Mouse (Mus musculus) CH12.LX (cell line): ENCODE results near the gene Csrnp1. TPM values are rescaled to one million over a fixed set of nuclear protein-coding genes. Genes with fewer than 3 reads are reported as not detected.

ENCODE experiments used
- DNase-seq: peaks from one replicate; pipeline ENCODE4 v3.0.0-alpha.2; 2013; ENCODE audit errors: extremely low read depth
- H3K27ac ChIP-seq: 2 replicates; pipeline ENCODE4 v1.5.1; 2012; ENCODE audit warnings: low read depth, mild to moderate bottlenecking, control low read depth, moderate library complexity; ENCODE audit not compliant: insufficient read depth
- H3K27me3 ChIP-seq: replicated peaks from 2 replicates; pipeline ENCODE3; 2012; ENCODE audit warnings: inconsistent platforms
- H3K36me3 ChIP-seq, 2 experiments: replicated peaks in 1 of 2; 2 replicates each; pipeline versions ENCODE3 to v1.6.1; 2012; ENCODE audit warnings: inconsistent platforms in 1 of 2, low read length in 1 of 2, mild to moderate bottlenecking in 1 of 2, mixed read lengths in 1 of 2, moderate library complexity in 1 of 2; ENCODE audit not compliant: control insufficient read depth in 1 of 2, insufficient read depth in 1 of 2
- H3K4me1 ChIP-seq, 2 experiments: 2 replicates each; pipeline ENCODE4 v1.6.1; 2012; ENCODE audit warnings: inconsistent platforms in 1 of 2, moderate library complexity in 1 of 2; ENCODE audit not compliant: insufficient read depth in 2 of 2, control insufficient read depth in 1 of 2
- H3K4me2 ChIP-seq: 2 replicates; pipeline ENCODE4 v1.6.1; 2012; ENCODE audit warnings: low read depth, mild to moderate bottlenecking, control low read depth; ENCODE audit not compliant: poor library complexity, insufficient read depth, severe bottlenecking
- H3K4me3 ChIP-seq, 3 experiments: fragments of 150-350 bp in 1 of 3; sonication (generic) in 1 of 3; replicated peaks in 1 of 3; 2 replicates each; pipeline versions ENCODE3 to v1.5.1; 2011 to 2012; ENCODE audit warnings: low read depth in 2 of 3, low read length in 2 of 3, mild to moderate bottlenecking in 2 of 3, moderate library complexity in 2 of 3, control low read depth in 1 of 3, improper control_type of control experiment in 1 of 3, inconsistent platforms in 1 of 3, mixed read lengths in 1 of 3; ENCODE audit not compliant: poor library complexity in 1 of 3
- H3K79me2 ChIP-seq: replicated peaks from 2 replicates; pipeline ENCODE4 v1.6.1; 2012; ENCODE audit warnings: mild to moderate bottlenecking, moderate library complexity; ENCODE audit not compliant: control insufficient read depth, poor library complexity, insufficient read depth, severe bottlenecking; ENCODE audit errors: extremely low read depth
- H3K9ac ChIP-seq: 2 replicates; pipeline ENCODE4 v1.6.1; 2012; ENCODE audit warnings: low read depth, mild to moderate bottlenecking, control low read depth, moderate library complexity; ENCODE audit not compliant: insufficient read depth
- H3K9me3 ChIP-seq: replicated peaks from 2 replicates; pipeline ENCODE3; 2012; ENCODE audit warnings: low read length, inconsistent platforms, mixed read lengths
- BHLHE40 ChIP-seq: IDR thresholded peaks from 2 replicates; pipeline ENCODE4 v1.6.1; 2011; ENCODE audit warnings: mild to moderate bottlenecking, low read depth, low read length, improper control_type of control experiment
- E2F4 ChIP-seq: IDR thresholded peaks from 2 replicates; pipeline ENCODE4 v1.6.1; 2011; ENCODE audit warnings: low read depth, low read length, improper control_type of control experiment; ENCODE audit not compliant: insufficient replicate concordance
- ELF1 ChIP-seq: IDR thresholded peaks from 2 replicates; pipeline ENCODE4 v1.6.1; 2014; ENCODE audit warnings: low read depth, mild to moderate bottlenecking, inconsistent platforms, low read length, improper control_type of control experiment
- EP300 ChIP-seq: IDR thresholded peaks from 2 replicates; pipeline ENCODE4 v1.6.1; 2011; ENCODE audit warnings: low read length, improper control_type of control experiment
- ETS1 ChIP-seq: conservative IDR thresholded peaks from 2 replicates; pipeline ENCODE4 v1.6.1; 2012; ENCODE audit warnings: low read depth, mild to moderate bottlenecking, inconsistent platforms, low read length, improper control_type of control experiment, moderate library complexity
- GABPA ChIP-seq: IDR thresholded peaks from 2 replicates; pipeline ENCODE4 v1.6.1; 2012; ENCODE audit warnings: low read depth, low read length, improper control_type of control experiment, inconsistent platforms; ENCODE audit not compliant: insufficient replicate concordance
- HCFC1 ChIP-seq: IDR thresholded peaks from 2 replicates; pipeline ENCODE4 v1.6.1; 2012; ENCODE audit warnings: low read depth, mild to moderate bottlenecking, inconsistent platforms, low read length, improper control_type of control experiment
- IRF4 ChIP-seq: IDR thresholded peaks from 2 replicates; pipeline ENCODE4 v1.6.1; 2014; ENCODE audit warnings: low read depth, mild to moderate bottlenecking, inconsistent platforms, low read length, improper control_type of control experiment
- MAX ChIP-seq: IDR thresholded peaks from 2 replicates; pipeline ENCODE4 v1.6.1; 2011; ENCODE audit warnings: low read length, improper control_type of control experiment
- MAZ ChIP-seq: IDR thresholded peaks from 2 replicates; pipeline ENCODE4 v1.6.1; 2012; ENCODE audit warnings: low read depth, mild to moderate bottlenecking, inconsistent platforms, low read length, improper control_type of control experiment, moderate library complexity
- MXI1 ChIP-seq: IDR thresholded peaks from 2 replicates; pipeline ENCODE4 v1.6.1; 2011; ENCODE audit warnings: mild to moderate bottlenecking, low read depth, low read length, improper control_type of control experiment
- MYC ChIP-seq: IDR thresholded peaks from 2 replicates; pipeline ENCODE4 v1.6.1; 2011; ENCODE audit warnings: low read depth, mild to moderate bottlenecking, improper control_type of control experiment, low read length
- PAX5 ChIP-seq: IDR thresholded peaks from 2 replicates; pipeline ENCODE4 v1.6.1; 2012; ENCODE audit warnings: low read length, inconsistent platforms, mixed read lengths
- RCOR1 ChIP-seq: conservative IDR thresholded peaks from 2 replicates; pipeline ENCODE4 v1.6.1; 2012; ENCODE audit warnings: low read depth, mild to moderate bottlenecking, inconsistent platforms, low read length, improper control_type of control experiment
- SMC3 ChIP-seq: IDR thresholded peaks from 2 replicates; pipeline ENCODE4 v1.6.1; 2011; ENCODE audit warnings: low read depth, low read length, improper control_type of control experiment
- UBTF ChIP-seq: IDR thresholded peaks from 2 replicates; pipeline ENCODE4 v1.6.1; 2012; ENCODE audit warnings: low read depth, mild to moderate bottlenecking, inconsistent platforms, low read length, improper control_type of control experiment, moderate library complexity
- USF1 ChIP-seq: IDR thresholded peaks from 2 replicates; pipeline ENCODE4 v1.6.1; 2014; ENCODE audit warnings: low read depth, mild to moderate bottlenecking, inconsistent platforms, low read length, improper control_type of control experiment
- ZKSCAN1 ChIP-seq: IDR thresholded peaks from 2 replicates; pipeline ENCODE4 v1.6.1; 2012; ENCODE audit warnings: low read depth, inconsistent platforms, low read length, improper control_type of control experiment, borderline replicate concordance
- ZNF384 ChIP-seq: IDR thresholded peaks from 2 replicates; pipeline ENCODE4 v1.6.1; 2012; ENCODE audit warnings: low read depth, low read length, improper control_type of control experiment, inconsistent platforms
- dilution Hi-C: fragments of 300-500 bp; cut with MboI; formaldehyde crosslinking; loops from 2 replicates; pipeline ENCODE4 v1.14.3; 2020; ENCODE audit warnings: low sequenced_read_pairs; ENCODE audit not compliant: extremely low pct_unique_long_range_greater_than_20kb, extremely low pct_ligation_motif_present
- in situ Hi-C: fragments of 300-500 bp; cut with MboI; formaldehyde crosslinking; loops from 3 replicates; pipeline ENCODE4 v1.14.3; 2019; ENCODE audit warnings: low sequenced_read_pairs, low pct_ligation_motif_present, low pct_unique_long_range_greater_than_20kb, mixed read lengths
- polyA plus RNA-seq: library from polyadenylated mRNA; unstranded; fragments of >175 nt; gene quantifications from 2 replicates; pipeline ENCODE4 v1.2.1, GENCODE M21; 2012; ENCODE audit warnings: low read depth; ENCODE audit not compliant: insufficient read length
- total RNA-seq, 2 experiments: library from RNA; depleted of rRNA; stranded (reverse); fragments of 300-350 nt in 1 of 2; fragments of >200 nt in 1 of 2; gene quantifications; 2 replicates each; pipeline ENCODE4 v1.2.3; 2012 to 2014

The Csrnp1 gene
- total and polyA plus RNA-seq, 3 experiments, result 7.8 to 15.5 (median 8.6) TPM

DNA sequence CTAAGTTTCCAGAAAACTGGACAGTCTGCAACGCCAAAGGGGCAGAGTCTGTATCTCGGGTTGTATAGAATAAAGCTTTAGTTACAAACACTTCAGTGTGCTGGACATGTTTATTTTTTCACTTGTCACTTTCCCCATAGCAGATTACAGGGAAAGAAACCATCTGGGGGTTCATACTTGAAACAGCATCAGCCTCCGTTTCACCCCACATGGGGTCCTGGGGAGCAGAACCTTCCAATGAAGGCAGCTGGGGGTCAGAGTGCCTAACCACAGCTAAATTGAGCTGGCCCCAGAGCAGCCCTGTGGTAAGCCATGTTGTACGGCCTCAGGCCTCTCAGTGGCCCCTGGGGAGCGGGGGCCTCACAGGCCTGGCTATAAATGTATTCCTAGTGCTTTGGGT, 58.0 kb downstream of the Csrnp1 start (continued):
- TF ChIP-seq IRF4 (0 out of 2 replicates have a peak, but pooled peaks have one; percentile 11), RCOR1 (no peak), MXI1 (no peak), MAX (no peak), ELF1 (no peak), E2F4 (no peak), SMC3 (no peak), ZNF384 (no peak), UBTF (no peak), USF1 (no peak)

GRCm38 (mm10) chr9:119925729-119926128, 58.7 kb downstream of the Csrnp1 start:
- Histone ChIP-seq H3K27ac (no peak overlapping the region), H3K4me3 (no peak overlapping the region), H3K27me3 (no peaks in the 10 kb centered on the region), H3K4me2 (no peak overlapping the region), H3K9me3 (peaks cover 3% of the 10 kb centered on the region), H3K9ac (no peak overlapping the region), H3K4me1 (peaks cover 14 to 45% of the 10 kb centered on the region in 2 experiments), H3K79me2 (no peaks in the 10 kb centered on the region), H3K36me3 (peaks cover 82 to 97% of the 10 kb centered on the region in 2 experiments)
- no peak for TF ChIP-seq USF1
- TF ChIP-seq EP300, result no peak
- TF ChIP-seq ETS1, result no peak
- TF ChIP-seq GABPA, result no peak
- no peak for TF ChIP-seq MAZ
- no peak for TF ChIP-seq SMC3
- TF ChIP-seq ZKSCAN1, result no peak
- TF ChIP-seq MYC, result no peak
- no peak for TF ChIP-seq ZNF384
- no peak for TF ChIP-seq PAX5
- no peak for TF ChIP-seq HCFC1
- TF ChIP-seq UBTF, result no peak
- no peak for TF ChIP-seq RCOR1
- no peak for TF ChIP-seq BHLHE40
- DNase-seq, result no peak
- in situ Hi-C loops, result no loop called here
- dilution Hi-C loops, result no loop called here
